Mouse (Mus musculus): ENCODE data around the gene Tmem143. TPM values are rescaled to one million over a fixed set of nuclear protein-coding genes. Genes with fewer than 3 reads are reported as not detected.

Gene Tmem143
- polyA plus RNA-seq, 1 experiment, result 18.9 TPM

- peaks cover 21% of the 10 kb centered on the region for H3K4me1 ChIP-seq (ENCODE audit: control insufficient read depth, insufficient read depth, low read length)
- H3K27ac ChIP-seq (ENCODE audit: insufficient read depth, low read depth, low read length), result peak overlapping the region; percentile 35; the same call in 1 of the 2 replicates
- TF ChIP-seq CTCF (IDR thresholded peaks at IDR 0.05; ENCODE audit: low read depth, low read length) (no peak), POLR2A (IDR thresholded peaks at IDR 0.05; ENCODE audit: borderline replicate concordance, low read depth, low read length) (no peak)
- H3K4me3 ChIP-seq (ENCODE audit: insufficient read depth, low read length), result no peak overlapping the region
These were observed 11.6 kb downstream of the Tmem143 start for GRCm38 (mm10) chr7:45908384-45908783.

GRCm38 (mm10) chr7:45909145-45909544 lies 12.4 kb downstream of the Tmem143 start:
- no peak overlapping the region for H3K27ac ChIP-seq (ENCODE audit: insufficient read depth, low read depth, low read length)
- peaks cover 21% of the 10 kb centered on the region for H3K4me1 ChIP-seq (ENCODE audit: control insufficient read depth, insufficient read depth, low read length)
- TF ChIP-seq CTCF (IDR thresholded peaks at IDR 0.05; ENCODE audit: low read depth, low read length) (no peak), POLR2A (IDR thresholded peaks at IDR 0.05; ENCODE audit: borderline replicate concordance, low read depth, low read length) (no peak)
- H3K4me3 ChIP-seq (ENCODE audit: insufficient read depth, low read length), result no peak overlapping the region

- H3K27ac ChIP-seq (ENCODE audit: insufficient read depth, low read depth, low read length), result no peak overlapping the region
These were observed 17.3 kb downstream of the Tmem143 start for GRCm38 (mm10) chr7:45914067-45914466.

GRCm38 (mm10) chr7:45915011-45915410 lies 18.3 kb downstream of the Tmem143 start:
- no peak overlapping the region for H3K4me3 ChIP-seq (ENCODE audit: insufficient read depth, low read length)
- H3K4me1 ChIP-seq (ENCODE audit: control insufficient read depth, insufficient read depth, low read length), result peaks cover 12% of the 10 kb centered on the region
- TF ChIP-seq POLR2A (IDR thresholded peaks at IDR 0.05; ENCODE audit: borderline replicate concordance, low read depth, low read length) (no peak), CTCF (IDR thresholded peaks at IDR 0.05; ENCODE audit: low read depth, low read length) (no peak)
- no peak overlapping the region for H3K27ac ChIP-seq (ENCODE audit: insufficient read depth, low read depth, low read length)

More at GRCm38 (mm10) chr7:45914067-45914466, 17.3 kb downstream of the Tmem143 start:
- TF ChIP-seq CTCF (IDR thresholded peaks at IDR 0.05; ENCODE audit: low read depth, low read length) (no peak), POLR2A (IDR thresholded peaks at IDR 0.05; ENCODE audit: borderline replicate concordance, low read depth, low read length) (no peak)
- H3K4me3 ChIP-seq (ENCODE audit: insufficient read depth, low read length), result no peak overlapping the region
- H3K4me1 ChIP-seq (ENCODE audit: control insufficient read depth, insufficient read depth, low read length), result peaks cover 19% of the 10 kb centered on the region

- Histone ChIP-seq H3K27ac (ENCODE audit: insufficient read depth, low read depth, low read length) (no peak overlapping the region), H3K4me3 (ENCODE audit: insufficient read depth, low read length) (no peak overlapping the region), H3K4me1 (ENCODE audit: control insufficient read depth, insufficient read depth, low read length) (peaks cover 12% of the 10 kb centered on the region)
- TF ChIP-seq CTCF (IDR thresholded peaks at IDR 0.05; ENCODE audit: low read depth, low read length) (no peak), POLR2A (IDR thresholded peaks at IDR 0.05; ENCODE audit: borderline replicate concordance, low read depth, low read length) (no peak)
These were observed 19.6 kb downstream of the Tmem143 start for GRCm38 (mm10) chr7:45916056-45917003.

- Histone ChIP-seq H3K4me1 (ENCODE audit: control insufficient read depth, insufficient read depth, low read length) (peaks cover 20% of the 10 kb centered on the region), H3K27ac (ENCODE audit: insufficient read depth, low read depth, low read length) (no peak overlapping the region), H3K4me3 (ENCODE audit: insufficient read depth, low read length) (no peak overlapping the region)
- TF ChIP-seq CTCF (IDR thresholded peaks at IDR 0.05; ENCODE audit: low read depth, low read length), result no peak
- no peak for TF ChIP-seq POLR2A (IDR thresholded peaks at IDR 0.05; ENCODE audit: borderline replicate concordance, low read depth, low read length)
These were observed 20.4 kb downstream of the Tmem143 start for GRCm38 (mm10) chr7:45917004-45917704.

GRCm38 (mm10) chr7:45917926-45918325 lies 21.2 kb downstream of the Tmem143 start:
- Histone ChIP-seq H3K4me1 (ENCODE audit: control insufficient read depth, insufficient read depth, low read length) (peaks cover 26% of the 10 kb centered on the region), H3K27ac (ENCODE audit: insufficient read depth, low read depth, low read length) (no peak overlapping the region), H3K4me3 (ENCODE audit: insufficient read depth, low read length) (no peak overlapping the region)
- no peak for TF ChIP-seq POLR2A (IDR thresholded peaks at IDR 0.05; ENCODE audit: borderline replicate concordance, low read depth, low read length)
- no peak for TF ChIP-seq CTCF (IDR thresholded peaks at IDR 0.05; ENCODE audit: low read depth, low read length)

GRCm38 (mm10) chr7:45919083-45919671 lies 22.4 kb downstream of the Tmem143 start:
- H3K27ac ChIP-seq (ENCODE audit: insufficient read depth, low read depth, low read length), result no peak overlapping the region
- peak; percentile 62 for TF ChIP-seq CTCF (IDR thresholded peaks at IDR 0.05; ENCODE audit: low read depth, low read length)
- no peak for TF ChIP-seq POLR2A (IDR thresholded peaks at IDR 0.05; ENCODE audit: borderline replicate concordance, low read depth, low read length)
- H3K4me1 ChIP-seq (ENCODE audit: control insufficient read depth, insufficient read depth, low read length), result peaks cover 26% of the 10 kb centered on the region
- H3K4me3 ChIP-seq (ENCODE audit: insufficient read depth, low read length), result peak overlapping the region; percentile 82

- peak overlapping the region; percentile 95 for H3K27ac ChIP-seq (ENCODE audit: insufficient read depth, low read depth, low read length)
- peaks cover 26% of the 10 kb centered on the region for H3K4me1 ChIP-seq (ENCODE audit: control insufficient read depth, insufficient read depth, low read length)
- TF ChIP-seq CTCF (IDR thresholded peaks at IDR 0.05; ENCODE audit: low read depth, low read length), result no peak; the same call in 1 of the 2 replicates
- TF ChIP-seq POLR2A (IDR thresholded peaks at IDR 0.05; ENCODE audit: borderline replicate concordance, low read depth, low read length), result no peak
- peak overlapping the region; percentile 82 for H3K4me3 ChIP-seq (ENCODE audit: insufficient read depth, low read length)
These were observed 23.0 kb downstream of the Tmem143 start for GRCm38 (mm10) chr7:45919761-45920160.

Measured in bone marrow macrophage, adult 2 months (primary cell).